ENCODE assay signal across 8 mouse cellular contexts in genomic region chr9:41579107-41580014, GRCm38 (mm10).
DNase-seq lines count a peak whose midpoint lies in the region; ATAC-seq lines count a peak whose summit lies in the region.

No protein-coding gene starts in this region.

- WGBS in intestine, embryonic 16.5 days = 31% methylated on average over 13 of the region's 13 CpGs
- WGBS in midbrain, embryonic 10.5 days = 35% methylated on average over 13 of the region's 13 CpGs
- 24% methylated on average over 13 of the region's 13 CpGs for WGBS in stomach, embryonic 14.5 days

- no peaks in the 10 kb centered on the region for H3K27me3 ChIP-seq in intestine, embryonic 16.5 days (replicated peaks; ENCODE audit: control insufficient read depth, insufficient read depth, low read length)
- no peaks in the 10 kb centered on the region for H3K27me3 ChIP-seq in midbrain, embryonic 10.5 days (ENCODE audit: low read depth, poor library complexity, severe bottlenecking)
- H3K27me3 ChIP-seq in stomach, embryonic 14.5 days (ENCODE audit: control insufficient read depth, insufficient read depth, low read length) = no peaks in the 10 kb centered on the region

- no peaks in the 10 kb centered on the region for H3K4me1 ChIP-seq in intestine, embryonic 16.5 days (ENCODE audit: control insufficient read depth, insufficient read depth, low read length)
- H3K4me1 ChIP-seq in midbrain, embryonic 10.5 days = peaks cover 61% of the 10 kb centered on the region
- H3K4me1 ChIP-seq in stomach, embryonic 14.5 days (ENCODE audit: control insufficient read depth, insufficient read depth, low read length) = no peaks in the 10 kb centered on the region

- peak overlapping the region; percentile 58 for H3K4me2 ChIP-seq in intestine, embryonic 16.5 days (ENCODE audit: low read depth, low read length)
- H3K4me2 ChIP-seq in stomach, embryonic 14.5 days (replicated peaks; ENCODE audit: low read depth, low read length) = peak overlapping the region; percentile 44

- peak; percentile 55 for ATAC-seq in intestine, embryonic 16.5 days
- ATAC-seq in stomach, embryonic 14.5 days (ENCODE audit: insufficient number of reproducible peaks, insufficient read depth, low FRiP score, low read depth) = peak; percentile 79

- H3K27ac ChIP-seq in intestine, embryonic 16.5 days (ENCODE audit: low read length) = peak overlapping the region; percentile 95
- peak overlapping the region; percentile 97 for H3K27ac ChIP-seq in midbrain, embryonic 10.5 days (replicated peaks)
- H3K27ac ChIP-seq in stomach, embryonic 14.5 days (ENCODE audit: low read length) = peak overlapping the region; percentile 93

- peak overlapping the region; percentile 73 for H3K9ac ChIP-seq in intestine, embryonic 16.5 days (ENCODE audit: low read depth, low read length)
- H3K9ac ChIP-seq in stomach, embryonic 14.5 days (replicated peaks; ENCODE audit: low read depth, low read length) = peak overlapping the region; percentile 84

- peak overlapping the region; percentile 63 for H3K4me3 ChIP-seq in intestine, embryonic 16.5 days (ENCODE audit: low read length)
- H3K4me3 ChIP-seq in midbrain, embryonic 10.5 days = peak overlapping the region; percentile 80
- H3K4me3 ChIP-seq in stomach, embryonic 14.5 days (ENCODE audit: low read depth, low read length) = peak overlapping the region; percentile 78

- no peaks in the 10 kb centered on the region for H3K36me3 ChIP-seq in intestine, embryonic 16.5 days (ENCODE audit: control insufficient read depth, insufficient read depth, low read length)
- no peaks in the 10 kb centered on the region for H3K36me3 ChIP-seq in midbrain, embryonic 10.5 days
- H3K36me3 ChIP-seq in stomach, embryonic 14.5 days (ENCODE audit: control insufficient read depth, insufficient read depth, low read length) = no peaks in the 10 kb centered on the region

- DNase-seq in adrenal gland, adult (ENCODE audit: inconsistent age in 2 of 2, low spot score in 1 of 2) = peak; percentile 70 to 87
- DNase-seq in embryo, embryonic 11.5 days (ENCODE audit: low read depth, low spot score) = peak; percentile 66
- peak; percentile 28 to 49 for DNase-seq in gastrocnemius, postnatal 4 days (ENCODE audit: low spot score in 2 of 2)
- peak; percentile 64 to 77 for DNase-seq in left cerebral cortex, adult 9 months (ENCODE audit: low spot score in 2 of 2)
- DNase-seq in midbrain, embryonic 10.5 days (ENCODE audit: low spot score) = peak; percentile 67
- DNase-seq in B cell, adult 2 months = no peak

- H3K9me3 ChIP-seq in intestine, embryonic 16.5 days (ENCODE audit: control insufficient read depth, low read length) = no peaks in the 10 kb centered on the region
- H3K9me3 ChIP-seq in midbrain, embryonic 10.5 days (replicated peaks) = no peaks in the 10 kb centered on the region
- H3K9me3 ChIP-seq in stomach, embryonic 14.5 days (ENCODE audit: control insufficient read depth, low read depth, low read length) = no peaks in the 10 kb centered on the region

Comparison
In these comparisons a context has a peak if more than half of its experiments do, and no peak if none do; other contexts are left out.
1. DNase-seq: peak in adrenal gland, adult (2 of 2), embryo, embryonic 11.5 days (single experiment), gastrocnemius, postnatal 4 days (2 of 2), left cerebral cortex, adult 9 months (2 of 2) and midbrain, embryonic 10.5 days (single experiment); none in B cell, adult 2 months (0 of 2).
2. Peak in every context shown above with its lines, with median percentiles within 50 percentile points of each other: H3K27ac ChIP-seq and H3K4me3 ChIP-seq.